Mouse (Mus musculus) CH12.LX (cell line): ENCODE measurements at regions not wholly inside any gene's neighbourhood (a gene's known extent, or its start where the extent isn't known, plus 50 kb on each side); places are given as distances from the start of the nearest gene placed in this dataset.

ENCODE experiments used
- DNase-seq: peaks from one replicate; pipeline ENCODE4 v3.0.0-alpha.2; 2013; ENCODE audit errors: extremely low read depth
- H3K27ac ChIP-seq: 2 replicates; pipeline ENCODE4 v1.5.1; 2012; ENCODE audit warnings: low read depth, mild to moderate bottlenecking, control low read depth, moderate library complexity; ENCODE audit not compliant: insufficient read depth
- H3K27me3 ChIP-seq: replicated peaks from 2 replicates; pipeline ENCODE3; 2012; ENCODE audit warnings: inconsistent platforms
- H3K36me3 ChIP-seq, 2 experiments: replicated peaks in 1 of 2; 2 replicates each; pipeline versions ENCODE3 to v1.6.1; 2012; ENCODE audit warnings: inconsistent platforms in 1 of 2, low read length in 1 of 2, mild to moderate bottlenecking in 1 of 2, mixed read lengths in 1 of 2, moderate library complexity in 1 of 2; ENCODE audit not compliant: control insufficient read depth in 1 of 2, insufficient read depth in 1 of 2
- H3K4me1 ChIP-seq, 2 experiments: 2 replicates each; pipeline ENCODE4 v1.6.1; 2012; ENCODE audit warnings: inconsistent platforms in 1 of 2, moderate library complexity in 1 of 2; ENCODE audit not compliant: insufficient read depth in 2 of 2, control insufficient read depth in 1 of 2
- H3K4me2 ChIP-seq: 2 replicates; pipeline ENCODE4 v1.6.1; 2012; ENCODE audit warnings: low read depth, mild to moderate bottlenecking, control low read depth; ENCODE audit not compliant: poor library complexity, insufficient read depth, severe bottlenecking
- H3K4me3 ChIP-seq, 3 experiments: fragments of 150-350 bp in 1 of 3; sonication (generic) in 1 of 3; replicated peaks in 1 of 3; 2 replicates each; pipeline versions ENCODE3 to v1.5.1; 2011 to 2012; ENCODE audit warnings: low read depth in 2 of 3, low read length in 2 of 3, mild to moderate bottlenecking in 2 of 3, moderate library complexity in 2 of 3, control low read depth in 1 of 3, improper control_type of control experiment in 1 of 3, inconsistent platforms in 1 of 3, mixed read lengths in 1 of 3; ENCODE audit not compliant: poor library complexity in 1 of 3
- H3K79me2 ChIP-seq: replicated peaks from 2 replicates; pipeline ENCODE4 v1.6.1; 2012; ENCODE audit warnings: mild to moderate bottlenecking, moderate library complexity; ENCODE audit not compliant: control insufficient read depth, poor library complexity, insufficient read depth, severe bottlenecking; ENCODE audit errors: extremely low read depth
- H3K9ac ChIP-seq: 2 replicates; pipeline ENCODE4 v1.6.1; 2012; ENCODE audit warnings: low read depth, mild to moderate bottlenecking, control low read depth, moderate library complexity; ENCODE audit not compliant: insufficient read depth
- H3K9me3 ChIP-seq: replicated peaks from 2 replicates; pipeline ENCODE3; 2012; ENCODE audit warnings: low read length, inconsistent platforms, mixed read lengths
- BHLHE40 ChIP-seq: IDR thresholded peaks from 2 replicates; pipeline ENCODE4 v1.6.1; 2011; ENCODE audit warnings: mild to moderate bottlenecking, low read depth, low read length, improper control_type of control experiment
- CHD2 ChIP-seq: IDR thresholded peaks from 2 replicates; pipeline ENCODE4 v1.6.1; 2011; ENCODE audit warnings: low read length, improper control_type of control experiment
- E2F4 ChIP-seq: IDR thresholded peaks from 2 replicates; pipeline ENCODE4 v1.6.1; 2011; ENCODE audit warnings: low read depth, low read length, improper control_type of control experiment; ENCODE audit not compliant: insufficient replicate concordance
- ELF1 ChIP-seq: IDR thresholded peaks from 2 replicates; pipeline ENCODE4 v1.6.1; 2014; ENCODE audit warnings: low read depth, mild to moderate bottlenecking, inconsistent platforms, low read length, improper control_type of control experiment
- EP300 ChIP-seq: IDR thresholded peaks from 2 replicates; pipeline ENCODE4 v1.6.1; 2011; ENCODE audit warnings: low read length, improper control_type of control experiment
- ETS1 ChIP-seq: conservative IDR thresholded peaks from 2 replicates; pipeline ENCODE4 v1.6.1; 2012; ENCODE audit warnings: low read depth, mild to moderate bottlenecking, inconsistent platforms, low read length, improper control_type of control experiment, moderate library complexity
- JUN ChIP-seq: IDR thresholded peaks from 2 replicates; pipeline ENCODE4 v1.6.1; 2011; ENCODE audit warnings: low read depth, mild to moderate bottlenecking, low read length, improper control_type of control experiment, moderate library complexity; ENCODE audit not compliant: insufficient read depth
- JUND ChIP-seq: conservative IDR thresholded peaks from 2 replicates; pipeline ENCODE4 v1.6.1; 2011; ENCODE audit warnings: low read depth, low read length, improper control_type of control experiment
- MAZ ChIP-seq: IDR thresholded peaks from 2 replicates; pipeline ENCODE4 v1.6.1; 2012; ENCODE audit warnings: low read depth, mild to moderate bottlenecking, inconsistent platforms, low read length, improper control_type of control experiment, moderate library complexity
- MEF2A ChIP-seq: IDR thresholded peaks from 2 replicates; pipeline ENCODE4 v1.6.1; 2014; ENCODE audit warnings: low read depth, mild to moderate bottlenecking, inconsistent platforms, low read length, improper control_type of control experiment, borderline replicate concordance
- MXI1 ChIP-seq: IDR thresholded peaks from 2 replicates; pipeline ENCODE4 v1.6.1; 2011; ENCODE audit warnings: mild to moderate bottlenecking, low read depth, low read length, improper control_type of control experiment
- MYC ChIP-seq: IDR thresholded peaks from 2 replicates; pipeline ENCODE4 v1.6.1; 2011; ENCODE audit warnings: low read depth, mild to moderate bottlenecking, improper control_type of control experiment, low read length
- NELFE ChIP-seq: IDR thresholded peaks from 2 replicates; pipeline ENCODE4 v1.6.1; 2011; ENCODE audit warnings: low read depth, low read length, improper control_type of control experiment
- NRF1 ChIP-seq: IDR thresholded peaks from 2 replicates; pipeline ENCODE4 v1.6.1; 2014; ENCODE audit warnings: low read depth, mild to moderate bottlenecking, inconsistent platforms, low read length, improper control_type of control experiment, moderate library complexity
- POLR2A ChIP-seq: IDR thresholded peaks from 2 replicates; pipeline ENCODE4 v1.6.1; 2011; ENCODE audit warnings: low read depth, mild to moderate bottlenecking, improper control_type of control experiment, low read length
- SIN3A ChIP-seq: IDR thresholded peaks from 2 replicates; pipeline ENCODE4 v1.6.1; 2012; ENCODE audit warnings: low read length, improper control_type of control experiment, inconsistent platforms
- SMC3 ChIP-seq: IDR thresholded peaks from 2 replicates; pipeline ENCODE4 v1.6.1; 2011; ENCODE audit warnings: low read depth, low read length, improper control_type of control experiment
- USF2 ChIP-seq: conservative IDR thresholded peaks from 2 replicates; pipeline ENCODE4 v1.6.1; 2011; ENCODE audit warnings: low read depth, low read length, improper control_type of control experiment
- ZNF384 ChIP-seq: IDR thresholded peaks from 2 replicates; pipeline ENCODE4 v1.6.1; 2012; ENCODE audit warnings: low read depth, low read length, improper control_type of control experiment, inconsistent platforms
- dilution Hi-C: fragments of 300-500 bp; cut with MboI; formaldehyde crosslinking; loops from 2 replicates; pipeline ENCODE4 v1.14.3; 2020; ENCODE audit warnings: low sequenced_read_pairs; ENCODE audit not compliant: extremely low pct_unique_long_range_greater_than_20kb, extremely low pct_ligation_motif_present
- in situ Hi-C: fragments of 300-500 bp; cut with MboI; formaldehyde crosslinking; loops from 3 replicates; pipeline ENCODE4 v1.14.3; 2019; ENCODE audit warnings: low sequenced_read_pairs, low pct_ligation_motif_present, low pct_unique_long_range_greater_than_20kb, mixed read lengths

- no peak for TF ChIP-seq NRF1
- TF ChIP-seq JUN = no peak
- TF ChIP-seq MEF2A = no peak
- TF ChIP-seq POLR2A = no peak
- no peak for TF ChIP-seq USF2
- TF ChIP-seq MXI1 = no peak
- no peak for TF ChIP-seq CHD2
- TF ChIP-seq E2F4 = no peak
- TF ChIP-seq ELF1 = no peak
- no peak for TF ChIP-seq EP300
- TF ChIP-seq MYC = no peak
- TF ChIP-seq SIN3A = no peak
- TF ChIP-seq SMC3 = no peak
- no peak for TF ChIP-seq ETS1
- TF ChIP-seq JUND = no peak
- TF ChIP-seq MAZ = no peak
- TF ChIP-seq ZNF384 = no peak
- in situ Hi-C loops = no loop called here
- Histone ChIP-seq H3K27me3 (no peaks in the 10 kb centered on the region), H3K79me2 (no peaks in the 10 kb centered on the region), H3K4me1 (peaks cover 14 to 49% of the 10 kb centered on the region in 2 experiments), H3K36me3 (no peaks in the 10 kb centered on the region), H3K4me2 (no peak overlapping the region), H3K4me3 (peak overlapping the region in 1 of 3 experiments; percentile 55), H3K9ac (no peak overlapping the region), H3K9me3 (no peaks in the 10 kb centered on the region), H3K27ac (no peak overlapping the region)
- dilution Hi-C loops = no loop called here
- DNase-seq = no peak
Measured at GRCm38 (mm10) chr1:184439506-184439905, 292.9 kb downstream of the Hlx start.

- no peaks in the 10 kb centered on the region for H3K79me2 ChIP-seq
- DNase-seq = no peak
- no peaks in the 10 kb centered on the region for H3K9me3 ChIP-seq
- no peak overlapping the region for H3K4me2 ChIP-seq
- H3K4me3 ChIP-seq = no peak overlapping the region
- no peak overlapping the region for H3K9ac ChIP-seq
- H3K4me1 ChIP-seq = peaks cover 7 to 20% of the 10 kb centered on the region in 2 experiments
- in situ Hi-C loops (no loop called here), dilution Hi-C loops (no loop called here)
- TF ChIP-seq NRF1 (no peak), NELFE (no peak), E2F4 (no peak), BHLHE40 (no peak)
- no peaks in the 10 kb centered on the region for H3K27me3 ChIP-seq
- H3K27ac ChIP-seq = no peak overlapping the region
- H3K36me3 ChIP-seq = no peaks in the 10 kb centered on the region
Measured at GRCm38 (mm10) chr1:184436387-184436786, 296.0 kb downstream of the Hlx start.
